Mouse (Mus musculus) MEL-GATA-1-ER (cell line): Measurements from ENCODE around the gene Abcb8.
"Not testable (repeated sequence)": the region's sequence is repeated elsewhere in the genome, so short reads cannot be mapped to it uniquely, and the experiment has no call there.

Experiments used
- DNase-seq: peaks from one replicate; pipeline ENCODE4 v3.0.0-alpha.2; 2012; ENCODE audit warnings: low read depth; ENCODE audit errors: extremely low read depth

The Abcb8 gene

DNA sequence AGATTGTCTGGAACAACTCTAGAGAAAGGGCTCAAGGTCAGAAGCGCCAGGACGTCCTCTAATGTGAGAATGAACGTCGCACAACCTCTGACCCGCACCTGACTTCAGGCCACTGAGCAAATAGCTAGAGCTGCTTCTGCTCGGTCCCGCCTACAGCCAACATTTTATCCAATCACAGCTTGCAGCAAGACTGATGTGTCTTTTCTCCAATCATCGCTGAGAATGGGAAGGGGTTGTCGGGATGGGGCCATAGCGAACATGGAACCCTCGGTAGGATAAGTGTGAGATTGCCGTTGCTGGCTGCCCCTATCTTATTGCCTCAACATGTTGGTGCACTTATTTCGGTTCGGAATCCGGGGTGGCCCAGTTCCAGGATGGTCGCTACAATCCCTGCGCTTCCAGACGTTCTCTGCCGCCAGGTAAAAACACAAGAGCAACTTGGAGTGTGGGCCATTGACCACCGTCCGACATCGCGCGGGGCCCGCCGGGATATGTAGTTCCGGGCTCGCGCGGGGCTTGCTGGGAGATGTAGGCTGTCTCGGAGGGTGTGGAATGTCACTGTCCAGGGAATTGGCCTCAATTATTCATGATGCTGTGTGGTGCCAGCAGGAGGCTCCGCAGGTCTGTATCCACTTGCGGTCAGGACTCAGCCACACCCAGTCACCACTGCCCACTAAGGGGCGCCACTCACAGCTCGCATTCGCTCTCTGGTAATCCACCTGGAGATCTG is 867 bp downstream of the Abcb8 start:
- peak; percentile 100 for DNase-seq

DNA sequence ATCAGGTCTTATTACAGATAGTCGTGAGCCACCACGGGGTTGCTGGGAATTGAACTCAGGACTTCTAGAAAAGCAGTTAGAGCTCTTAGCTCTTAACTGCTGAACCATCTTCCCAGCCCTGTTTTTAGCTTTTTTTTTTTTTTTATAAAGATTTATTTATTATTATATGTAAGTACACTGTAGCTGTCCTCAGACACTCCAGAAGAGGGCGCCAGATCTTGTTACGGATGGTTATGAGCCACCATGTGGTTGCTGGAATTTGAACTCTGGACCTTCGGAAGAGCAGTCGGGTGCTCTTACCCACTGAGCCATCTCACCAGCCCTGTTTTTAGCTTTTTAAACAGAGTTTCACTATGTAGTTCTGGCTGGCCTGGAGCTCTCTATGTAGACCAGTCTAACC is 2.8 kb downstream of the Abcb8 start:
- DNase-seq: not testable (repeated sequence)

GRCm38 (mm10) chr5:24399686-24400085 is 6.2 kb downstream of the Abcb8 start:
- DNase-seq: no peak

- DNase-seq: no peak
Observed at GRCm38 (mm10) chr5:24400362-24400761, 6.9 kb downstream of the Abcb8 start.

DNA sequence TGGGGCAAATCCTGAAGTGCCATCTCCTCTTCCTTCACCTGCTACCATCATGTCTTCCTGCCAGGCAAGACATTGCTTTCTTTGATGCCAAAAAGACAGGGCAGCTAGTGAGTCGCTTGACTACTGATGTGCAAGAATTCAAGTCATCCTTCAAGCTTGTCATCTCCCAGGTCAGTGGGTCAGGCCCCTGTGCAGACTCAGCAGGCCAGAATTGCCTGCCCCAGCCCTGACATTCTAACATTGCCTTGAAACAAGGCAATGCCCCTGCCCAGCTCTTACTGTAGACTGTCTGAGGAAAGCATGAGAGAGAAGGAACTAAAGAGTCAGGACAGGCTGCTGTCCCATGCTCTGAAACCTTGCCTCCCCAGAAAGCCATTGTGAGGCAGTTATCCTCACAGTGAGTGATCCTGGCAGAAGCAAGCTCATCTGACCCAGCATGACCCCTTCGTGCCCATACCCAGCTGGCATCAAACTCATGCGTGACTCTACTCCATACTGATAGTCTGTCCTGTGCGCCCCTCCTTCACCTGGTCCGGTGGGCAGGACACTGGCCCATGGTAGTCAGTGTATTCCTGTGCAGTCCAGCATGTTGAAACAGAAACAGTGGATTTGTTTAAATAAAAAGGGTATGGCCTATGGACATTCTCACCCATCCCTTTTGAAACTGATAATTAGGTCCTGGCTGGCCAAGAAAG is 7.6 kb downstream of the Abcb8 start:
- DNase-seq: no peak

GRCm38 (mm10) chr5:24401969-24402368 is 8.5 kb downstream of the Abcb8 start:
- DNase-seq: no peak

- DNase-seq: no peak
Observed at GRCm38 (mm10) chr5:24404594-24405360, 11.3 kb downstream of the Abcb8 start.

- DNase-seq: no peak
Observed at GRCm38 (mm10) chr5:24405389-24405876, 12.0 kb downstream of the Abcb8 start.

DNA sequence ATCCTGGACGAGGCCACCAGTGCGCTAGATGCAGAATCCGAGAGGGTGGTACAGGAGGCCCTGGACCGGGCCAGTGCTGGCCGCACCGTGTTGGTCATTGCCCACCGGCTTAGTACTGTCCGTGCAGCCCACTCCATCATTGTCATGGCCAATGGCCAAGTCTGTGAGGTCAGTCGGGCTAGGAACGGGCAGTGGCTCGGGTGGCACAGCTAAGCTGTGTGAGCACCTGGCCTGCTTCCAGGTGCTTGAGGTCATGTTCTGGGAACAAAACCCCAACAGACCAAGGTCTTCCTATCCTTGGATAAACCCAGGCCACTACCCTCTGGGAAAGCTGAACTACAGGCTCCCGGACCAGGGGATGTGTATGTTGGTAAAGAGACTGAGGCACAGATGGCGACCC is 15.2 kb downstream of the Abcb8 start:
- no peak for DNase-seq

DNA sequence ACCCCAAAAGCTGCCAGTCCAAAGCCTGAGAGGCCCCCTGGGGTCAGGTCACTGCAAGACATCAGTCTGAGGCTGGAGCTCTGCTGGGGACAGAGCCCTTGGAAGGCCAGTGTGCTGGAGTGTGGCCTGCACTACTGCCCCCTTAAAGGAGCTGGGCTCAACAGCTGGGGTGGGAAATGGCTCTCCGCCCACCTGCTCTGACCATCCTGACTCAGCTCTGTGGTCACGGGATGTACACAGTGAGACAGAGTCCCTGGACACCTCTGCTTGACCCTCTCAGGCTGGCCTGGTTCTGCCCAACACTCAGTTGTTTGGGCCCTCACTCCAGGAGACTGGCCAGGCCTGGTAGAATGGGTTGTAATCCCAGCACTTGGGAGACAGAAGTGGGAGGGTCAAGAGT is 16.0 kb downstream of the Abcb8 start:
- no peak for DNase-seq

GRCm38 (mm10) chr5:24412063-24412462 is 18.6 kb downstream of the Abcb8 start:
- no peak for DNase-seq

GRCm38 (mm10) chr5:24413042-24413693 is 19.7 kb downstream of the Abcb8 start, which contains the start of gene Asic3:
Asic3 (plus strand) TSS chr5:24413392.
- DNase-seq: no peak

GRCm38 (mm10) chr5:24413938-24414337 is 20.5 kb downstream of the Abcb8 start:
- DNase-seq: no peak

- peak; percentile 66 for DNase-seq
Observed at GRCm38 (mm10) chr5:24416222-24416736, 22.8 kb downstream of the Abcb8 start.

GRCm38 (mm10) chr5:24417587-24417986 is 24.1 kb downstream of the Abcb8 start:
- DNase-seq: no peak

DNA sequence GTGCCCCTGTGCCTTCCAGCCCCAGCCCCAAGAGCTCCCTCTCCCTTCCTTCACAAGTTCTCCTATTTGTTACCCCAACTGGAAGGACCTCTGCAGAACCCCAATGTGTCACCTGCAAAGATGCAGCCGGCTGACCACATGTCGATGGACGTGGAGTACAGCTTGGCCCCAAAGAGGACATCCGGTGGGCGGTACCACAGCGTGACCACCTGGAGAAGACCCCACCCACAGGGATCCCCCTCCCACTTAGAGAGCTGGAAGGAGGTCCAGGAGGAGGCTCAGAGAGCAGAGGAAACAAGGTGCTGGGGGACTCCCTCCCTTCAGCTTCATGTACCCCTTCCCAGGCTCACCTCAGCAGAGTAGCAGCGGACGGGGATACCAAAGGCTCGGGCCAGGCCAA is 26.9 kb downstream of the Abcb8 start:
- DNase-seq: no peak

- peak; percentile 100 for DNase-seq
Observed at GRCm38 (mm10) chr5:24423129-24424003, 29.9 kb downstream of the Abcb8 start, which contains the start of the genes Cdk5 and Slc4a2. Cdk5 (minus strand) TSS chr5:24423530. Slc4a2 (plus strand) TSS chr5:24423837.

DNA sequence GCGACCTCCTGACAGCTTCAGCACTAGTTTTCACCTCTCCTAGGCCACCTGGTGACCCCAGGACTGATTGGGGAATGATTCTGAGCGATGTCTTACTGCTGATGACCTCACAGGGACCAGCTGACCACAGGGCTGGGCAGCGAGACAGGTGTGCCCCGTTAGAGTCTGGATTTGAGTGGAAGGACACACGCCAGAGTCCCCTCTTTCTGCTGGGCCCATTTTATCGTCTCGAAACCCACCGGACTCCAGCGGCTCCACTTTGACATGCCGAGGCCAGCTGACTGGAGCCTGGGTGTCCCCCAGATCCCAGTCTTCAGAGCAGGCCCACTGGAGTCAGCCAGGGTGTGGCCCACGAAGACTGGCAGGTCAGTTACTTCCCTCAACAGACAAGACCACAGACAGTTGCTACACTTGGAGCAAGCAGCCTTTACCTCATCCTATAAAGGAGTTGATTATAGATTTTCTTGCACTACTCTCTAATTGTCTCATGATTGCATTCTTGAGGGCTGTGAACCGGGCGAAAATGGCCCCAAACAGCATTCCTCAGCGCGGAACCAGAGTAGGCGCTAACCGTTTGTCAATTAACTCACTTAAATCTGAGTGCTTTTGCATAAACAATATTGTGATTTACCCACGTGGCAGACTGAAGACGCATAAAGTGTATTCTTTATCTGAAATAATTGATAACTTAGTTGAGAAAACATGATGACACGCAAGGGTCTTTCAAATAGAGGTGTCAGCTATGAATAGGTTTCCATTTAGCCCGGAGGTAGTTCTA is 30.7 kb downstream of the Abcb8 start:
- DNase-seq: no peak

DNA sequence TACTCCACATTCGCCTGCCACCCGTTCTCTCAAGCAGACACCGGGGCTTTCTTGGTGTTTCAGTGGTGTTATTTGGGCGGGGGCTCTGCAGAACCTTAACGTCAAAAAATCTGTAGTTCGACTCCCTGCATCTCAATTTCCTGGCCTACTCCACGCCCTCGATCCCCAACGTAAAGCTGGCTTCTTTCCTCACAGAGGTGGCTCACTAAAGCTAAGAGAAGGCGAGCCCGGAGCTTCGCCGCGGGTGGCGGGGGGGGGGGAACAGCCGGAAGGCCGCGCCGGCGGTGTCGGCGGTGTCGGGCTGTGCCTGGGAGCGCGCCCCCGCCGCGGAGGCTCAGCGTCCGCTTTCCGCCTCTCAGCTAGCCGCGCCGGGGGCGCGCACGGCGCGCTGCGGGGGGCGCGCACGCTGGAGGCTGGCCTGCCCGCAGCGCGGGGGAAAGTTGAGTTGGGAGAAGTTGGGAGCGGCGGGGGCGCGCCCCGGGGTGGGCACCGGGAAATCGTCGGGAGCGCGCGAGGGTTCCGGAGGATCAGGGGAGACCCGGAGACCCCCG is 31.5 kb downstream of the Abcb8 start:
- no peak for DNase-seq
